Mouse (Mus musculus): ENCODE data around the gene Golga3.

The Golga3 gene

DNA sequence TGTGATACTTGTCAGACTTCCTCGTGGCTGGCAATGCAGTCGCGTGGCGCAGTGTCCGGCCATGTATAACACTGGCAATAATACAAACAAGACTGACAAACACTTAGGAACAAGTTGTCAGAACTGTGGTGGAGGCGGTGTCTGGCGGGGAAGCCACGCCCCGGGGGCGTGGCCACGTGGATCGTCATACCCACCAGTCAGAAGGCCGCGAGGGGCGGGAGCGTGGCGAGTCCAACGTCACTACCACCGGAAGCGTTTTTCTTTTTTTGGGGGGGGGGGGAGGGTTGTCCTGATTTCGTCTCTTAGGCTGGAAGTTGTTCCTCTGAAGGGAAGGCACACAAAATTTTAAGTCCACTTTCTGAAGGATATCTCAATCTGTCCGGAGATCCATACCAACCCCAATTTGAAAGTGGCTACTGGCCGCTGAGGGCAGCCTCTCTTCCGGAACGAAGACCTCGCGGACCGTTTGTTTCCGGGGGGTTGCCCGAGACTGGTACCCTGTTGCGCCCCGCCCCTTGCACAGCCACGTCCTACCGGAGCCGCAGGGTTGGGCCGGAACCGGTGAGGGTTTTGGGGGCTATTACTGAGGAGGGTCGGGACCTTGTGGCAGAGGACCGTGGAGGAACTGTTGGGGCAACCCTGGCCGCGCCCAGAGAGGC lies at the start of gene Golga3:
Gene Golga3, plus strand, starts transcription at position 340 of the 659 bp plus-strand sequence.
- peak; percentile 94 to 95 for DNase-seq

- peak; percentile 100 for DNase-seq
Measured at GRCm38 (mm10) chr5:110135293-110136086, 41.0 kb upstream of the Golga3 start, which contains the start of gene Chfr. Gene Chfr, plus strand, starts transcription at chr5:110135842.

GRCm38 (mm10) chr5:110136087-110136464 lies 40.4 kb upstream of the Golga3 start:
- no peak for DNase-seq

DNA sequence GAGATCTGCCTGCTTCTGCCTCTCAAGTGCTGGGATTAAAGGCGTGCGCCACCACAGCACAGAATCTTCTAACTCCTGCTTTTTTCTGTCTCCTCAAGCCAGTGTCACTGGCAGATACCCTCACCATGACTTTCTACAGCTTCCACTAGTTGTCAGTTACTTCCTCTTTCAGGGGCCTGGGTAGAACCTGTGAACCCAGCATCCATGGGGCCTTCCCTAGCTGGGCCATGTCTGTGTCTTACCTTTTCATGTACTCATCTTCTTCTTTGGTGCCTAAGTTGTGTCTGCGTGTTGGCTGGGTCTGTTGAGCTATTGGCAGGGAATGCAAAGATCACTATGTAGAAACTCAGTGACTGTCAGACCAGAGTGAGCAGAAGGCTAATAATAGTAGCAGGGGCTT lies 38.7 kb upstream of the Golga3 start:
- no peak for DNase-seq

DNA sequence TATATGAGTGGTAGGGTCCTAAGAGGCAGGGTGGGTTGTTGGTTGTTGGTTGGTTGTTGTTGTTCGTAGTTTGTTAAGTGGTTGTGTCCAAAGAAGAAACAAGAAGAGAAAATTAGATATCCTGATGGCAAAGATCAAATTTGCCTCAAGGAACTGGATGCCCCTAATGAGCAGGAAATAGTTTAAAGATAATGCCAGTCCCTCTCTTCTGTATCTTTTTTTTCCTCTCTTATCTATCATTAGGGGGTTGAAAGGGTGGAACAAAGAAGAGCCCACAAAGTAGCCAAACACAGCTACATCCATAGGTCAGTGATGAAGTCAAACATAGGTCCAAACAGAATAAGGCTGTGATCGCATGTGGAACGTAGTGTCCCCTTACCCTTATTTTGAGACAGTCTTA lies 37.2 kb upstream of the Golga3 start:
- no peak for DNase-seq

DNA sequence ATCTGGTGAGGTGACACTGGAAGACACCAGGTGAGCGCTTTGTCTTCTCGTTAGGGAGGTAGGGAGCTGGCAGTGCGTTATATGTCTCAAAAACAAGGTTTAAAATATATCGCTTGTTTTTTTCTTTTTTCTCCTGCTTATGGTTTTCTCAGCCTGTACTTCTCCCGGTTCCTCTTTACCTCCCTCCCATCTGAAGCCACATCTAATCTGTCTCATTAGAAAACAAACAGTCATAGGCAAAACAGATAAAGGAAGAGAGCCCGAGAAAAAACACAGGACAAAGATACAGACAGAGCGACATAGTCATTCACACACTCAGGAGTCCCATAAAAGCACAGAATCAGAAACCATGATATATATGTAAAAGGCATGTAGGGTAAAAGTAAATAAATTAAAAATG lies 36.1 kb upstream of the Golga3 start:
- no peak for DNase-seq

GRCm38 (mm10) chr5:110142309-110142708 lies 34.2 kb upstream of the Golga3 start:
- no peak for DNase-seq

- peak; percentile 9 to 15 for DNase-seq
Measured at GRCm38 (mm10) chr5:110143007-110143406, 33.5 kb upstream of the Golga3 start.

DNA sequence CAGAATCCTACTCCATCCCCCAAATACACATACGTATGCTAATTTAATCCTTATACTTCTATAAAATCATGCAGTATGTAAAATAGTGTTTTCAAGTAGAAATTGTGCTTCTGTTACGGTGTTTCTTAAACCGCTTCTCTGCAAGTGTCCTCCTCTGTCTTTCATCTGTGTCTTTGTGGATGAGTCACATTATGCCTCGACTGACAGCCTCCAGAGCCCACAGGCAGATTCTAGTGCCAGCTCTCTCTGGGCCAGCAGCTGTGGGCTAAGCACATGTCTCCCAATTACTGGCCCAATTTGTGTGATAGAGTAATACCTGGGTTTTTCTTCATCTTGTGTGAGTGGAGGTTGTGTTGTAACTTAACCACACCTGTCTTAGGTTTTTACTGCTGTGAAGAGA lies 7.1 kb upstream of the Golga3 start:
- no peak for DNase-seq

DNA sequence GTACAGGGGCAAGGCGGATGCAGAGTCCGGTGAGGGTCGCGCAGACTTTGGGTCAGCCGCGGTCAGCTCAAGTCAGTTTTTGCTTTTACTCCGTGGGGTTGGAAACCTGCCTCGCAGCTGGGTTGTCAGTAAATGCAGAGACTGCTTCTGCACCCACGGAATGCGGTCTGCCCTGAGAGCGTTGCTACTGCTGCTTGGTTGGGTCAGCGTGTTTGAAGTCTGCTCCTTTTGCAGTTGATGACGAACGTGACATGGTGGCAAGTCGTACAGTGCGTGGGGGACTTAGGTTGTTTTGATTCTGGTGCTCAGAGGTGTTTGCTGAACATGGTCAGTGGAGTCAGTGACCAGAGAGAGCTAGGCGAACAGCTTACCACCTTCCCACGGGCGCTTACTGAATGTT lies 520 bp downstream of the Golga3 start:
- no peak for DNase-seq

DNA sequence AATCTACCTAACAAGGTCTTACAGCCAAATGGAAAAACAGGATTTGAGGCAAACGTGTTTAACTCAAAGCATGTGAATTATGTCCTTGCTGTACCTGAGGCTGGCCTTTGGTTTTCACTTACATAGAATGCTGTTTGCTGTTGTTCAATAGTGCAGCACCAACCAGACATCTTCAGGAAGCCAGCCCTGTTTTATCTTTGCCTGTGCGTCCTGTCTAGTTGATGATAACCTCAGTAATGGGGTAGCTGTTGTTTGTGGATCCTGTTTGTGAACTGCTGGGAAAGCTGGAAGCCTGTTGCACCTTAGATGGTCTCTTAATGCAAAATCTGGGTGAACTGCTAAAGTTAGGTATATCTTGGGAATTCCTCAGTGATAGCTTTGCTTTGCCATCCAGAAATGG lies 2.1 kb downstream of the Golga3 start:
- no peak for DNase-seq

GRCm38 (mm10) chr5:110181716-110182115 lies 5.2 kb downstream of the Golga3 start:
- no peak for DNase-seq

- no peak for DNase-seq
Measured at GRCm38 (mm10) chr5:110203164-110203895, 26.8 kb downstream of the Golga3 start.

DNA sequence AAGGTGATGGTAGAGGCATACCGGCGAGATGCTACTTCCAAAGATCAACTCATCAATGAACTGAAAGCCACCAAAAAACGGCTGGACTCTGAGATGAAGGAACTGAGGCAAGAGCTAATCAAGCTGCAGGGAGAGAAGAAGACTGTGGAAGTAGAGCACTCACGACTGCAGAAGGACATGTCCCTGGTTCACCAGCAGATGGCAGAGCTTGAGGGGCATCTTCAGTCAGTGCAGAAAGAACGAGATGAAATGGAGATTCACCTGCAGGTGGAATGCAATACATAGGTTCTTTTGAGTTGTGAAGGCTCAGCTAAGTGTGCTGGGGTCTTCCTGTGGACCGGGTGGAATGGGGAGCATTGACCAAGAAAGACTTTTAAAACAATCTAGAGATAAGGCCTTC lies 28.3 kb downstream of the Golga3 start:
- DNase-seq, result no peak

DNA sequence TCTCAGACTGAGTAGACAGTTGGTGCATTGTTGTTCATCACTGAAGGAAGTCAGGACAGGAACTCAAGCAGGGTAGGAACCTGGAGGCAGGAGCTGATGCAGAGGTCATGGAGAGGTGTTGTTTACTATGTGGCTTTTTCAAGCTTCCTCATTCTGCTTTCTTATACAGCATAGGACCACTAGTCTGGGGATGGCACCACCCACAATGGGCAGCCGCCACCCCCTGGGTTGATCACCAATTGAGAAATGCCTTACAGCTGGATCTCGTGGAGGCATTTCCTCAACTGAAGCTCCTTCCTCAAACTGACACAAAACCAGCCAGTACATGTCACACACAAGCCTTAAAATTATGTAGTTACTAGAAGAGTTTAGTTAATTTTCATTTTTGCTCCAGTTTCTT lies 34.8 kb downstream of the Golga3 start:
- DNase-seq, result no peak

DNA sequence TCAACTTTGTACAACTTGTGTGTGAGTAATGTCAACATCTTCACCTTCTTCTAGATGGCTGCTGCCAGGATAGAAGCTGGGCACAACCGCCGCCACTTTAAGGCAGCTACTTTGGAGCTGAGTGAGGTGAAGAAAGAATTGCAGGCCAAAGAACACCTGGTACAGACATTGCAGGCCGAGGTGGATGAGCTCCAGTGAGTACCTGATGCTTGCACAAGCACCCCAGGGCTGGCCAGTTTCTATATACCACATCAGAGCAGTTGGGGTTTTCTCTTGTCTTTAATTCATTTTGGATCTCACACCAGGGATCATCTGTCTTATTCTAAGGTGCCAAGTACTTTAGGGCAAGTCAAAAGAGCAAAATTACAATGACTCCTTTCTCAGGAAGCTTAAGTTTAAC lies 40.3 kb downstream of the Golga3 start:
- no peak for DNase-seq

GRCm38 (mm10) chr5:110220331-110220730 lies 43.8 kb downstream of the Golga3 start:
- no peak for DNase-seq

- DNase-seq, result peak; percentile 27
Measured at GRCm38 (mm10) chr5:110222757-110223156, 46.3 kb downstream of the Golga3 start.

- DNase-seq, result no peak
Measured at GRCm38 (mm10) chr5:110225056-110225455, 48.6 kb downstream of the Golga3 start.

DNA sequence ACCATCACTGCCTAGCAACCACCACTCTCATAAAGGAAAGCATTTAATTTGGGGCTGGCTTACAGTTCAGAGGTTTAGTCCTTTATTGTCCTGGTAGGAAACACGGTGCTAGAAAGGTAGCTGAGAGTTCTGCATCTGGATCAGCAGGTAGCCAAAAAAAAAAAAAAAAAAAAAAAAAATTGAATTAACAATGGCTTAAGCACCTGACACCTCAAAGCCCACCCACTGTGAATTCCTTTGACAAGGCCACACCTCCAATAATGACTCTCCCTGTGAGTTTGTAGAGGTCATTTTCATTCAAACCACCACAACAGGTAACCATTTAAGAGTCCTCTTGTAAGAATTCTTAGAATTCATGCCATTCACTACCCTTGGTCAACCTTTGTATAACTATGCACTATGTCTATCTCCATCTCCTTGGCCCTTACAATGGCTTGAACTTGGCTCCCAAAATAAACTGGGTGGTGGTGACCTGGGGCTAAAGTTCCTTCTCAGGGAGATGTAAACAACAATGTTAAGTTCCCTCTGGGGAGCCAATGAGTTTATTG lies 50.9 kb downstream of the Golga3 start:
- DNase-seq, result no peak

DNA sequence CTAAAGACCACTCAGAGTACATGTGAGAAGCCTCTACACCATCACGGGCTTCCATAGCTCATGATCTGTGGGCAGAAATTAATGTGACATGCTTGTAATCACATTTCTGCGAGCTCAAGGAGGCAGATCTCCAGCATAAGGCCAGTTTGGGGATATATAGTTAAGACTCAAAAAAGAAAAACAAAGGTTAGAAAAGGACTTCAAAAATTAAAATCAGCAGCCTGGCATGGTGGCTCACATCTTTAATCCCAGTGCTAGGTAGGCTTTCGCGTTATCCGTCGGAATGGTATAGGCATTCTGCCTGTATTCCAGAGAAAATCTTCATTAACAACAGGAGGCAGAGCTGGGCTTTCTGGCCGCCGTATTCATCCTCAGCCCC lies 53.9 kb downstream of the Golga3 start:
- no peak for DNase-seq

GRCm38 (mm10) chr5:110230780-110231461 lies 54.4 kb downstream of the Golga3 start, which contains the start of gene Ankle2:
Gene Ankle2, plus strand, starts transcription at chr5:110231004.
- peak; percentile 93 to 95 for DNase-seq

- peak; percentile 16 to 26 for DNase-seq
Measured at GRCm38 (mm10) chr5:110231638-110232037, 55.1 kb downstream of the Golga3 start.
